Mouse (Mus musculus): ENCODE data around the gene A3galt2. TPM values are rescaled to one million over a fixed set of nuclear protein-coding genes. Genes with fewer than 3 reads are reported as not detected.

A3galt2 gene
- polyA plus RNA-seq, 1 experiment from 2014 or later = 0.14 TPM

DNA sequence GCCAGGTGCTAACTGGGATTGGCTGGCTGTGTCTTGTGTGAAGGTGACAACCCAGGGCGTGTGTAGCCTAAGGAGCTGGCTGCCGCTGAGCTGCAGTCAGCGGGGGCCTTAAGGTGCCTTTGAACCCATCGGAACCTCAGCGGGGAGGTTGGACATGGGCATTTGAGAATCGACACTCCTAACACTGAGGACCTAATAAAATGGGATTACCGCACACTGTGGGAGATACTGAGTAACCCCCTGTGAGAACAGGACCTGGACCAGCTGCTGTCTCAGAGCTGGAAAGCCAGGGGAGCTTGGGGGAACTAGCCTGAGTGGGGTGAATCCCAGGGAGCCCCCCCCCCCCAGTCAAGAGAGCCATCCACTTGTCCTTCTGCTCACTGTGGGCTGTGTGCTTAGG, 1.6 kb upstream of the A3galt2 start:
- no peak for DNase-seq (ENCODE audit: low spot score)
- no peaks in the 10 kb centered on the region for H3K9me3 ChIP-seq (ENCODE audit: control insufficient read depth, low read length)
- 92% methylated on average over 7 of the region's 7 CpGs for WGBS
- no peak overlapping the region for H3K4me2 ChIP-seq
- no peaks in the 10 kb centered on the region for H3K27me3 ChIP-seq (replicated peaks; ENCODE audit: control insufficient read depth, insufficient read depth, low read length)
- peaks cover 34% of the 10 kb centered on the region for H3K36me3 ChIP-seq (ENCODE audit: control insufficient read depth, insufficient read depth, low read length)
- no peak overlapping the region for H3K27ac ChIP-seq (ENCODE audit: low read depth, low read length)
- no peaks in the 10 kb centered on the region; the same call in 1 of the 2 replicates for H3K4me1 ChIP-seq (replicated peaks; ENCODE audit: control insufficient read depth, insufficient read depth, low read length)
- no peak for ATAC-seq (replicated peaks; ENCODE audit: low FRiP score)
- no peak overlapping the region for H3K9ac ChIP-seq (ENCODE audit: low read depth, low read length)
- H3K4me3 ChIP-seq (ENCODE audit: low read depth, low read length) = no peak overlapping the region

DNA sequence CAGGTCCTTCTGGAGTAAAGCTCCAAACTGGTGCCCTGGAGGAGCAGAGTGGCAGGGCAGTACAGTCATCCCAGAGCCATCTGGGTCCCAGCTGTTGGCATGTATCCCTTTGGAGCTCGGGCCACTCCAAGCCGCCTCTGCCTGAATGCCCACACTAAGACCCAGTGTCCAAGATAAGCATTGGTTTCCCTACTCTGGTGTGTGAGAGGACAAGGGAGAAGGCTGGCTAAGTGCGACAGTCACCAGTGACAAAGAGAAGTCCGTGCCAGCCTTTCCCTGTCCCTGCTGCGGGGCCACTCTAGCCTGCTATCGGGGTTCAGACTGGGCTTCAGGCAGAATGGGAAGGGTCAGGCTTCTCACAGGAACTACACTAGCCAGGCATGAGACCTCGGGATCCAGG, 736 bp downstream of the A3galt2 start:
- no peak for DNase-seq (ENCODE audit: low spot score)
- Histone ChIP-seq H3K9ac (ENCODE audit: low read depth, low read length) (no peak overlapping the region), H3K4me2 (no peak overlapping the region), H3K4me3 (ENCODE audit: low read depth, low read length) (no peak overlapping the region), H3K9me3 (ENCODE audit: control insufficient read depth, low read length) (no peaks in the 10 kb centered on the region), H3K36me3 (ENCODE audit: control insufficient read depth, insufficient read depth, low read length) (peaks cover 17% of the 10 kb centered on the region; the same call in 1 of the 2 replicates), H3K27me3 (replicated peaks; ENCODE audit: control insufficient read depth, insufficient read depth, low read length) (no peaks in the 10 kb centered on the region), H3K27ac (ENCODE audit: low read depth, low read length) (no peak overlapping the region), H3K4me1 (replicated peaks; ENCODE audit: control insufficient read depth, insufficient read depth, low read length) (peaks cover 15% of the 10 kb centered on the region)
- WGBS = 73% methylated on average over 7 of the region's 7 CpGs
- no peak for ATAC-seq (replicated peaks; ENCODE audit: low FRiP score)

DNA sequence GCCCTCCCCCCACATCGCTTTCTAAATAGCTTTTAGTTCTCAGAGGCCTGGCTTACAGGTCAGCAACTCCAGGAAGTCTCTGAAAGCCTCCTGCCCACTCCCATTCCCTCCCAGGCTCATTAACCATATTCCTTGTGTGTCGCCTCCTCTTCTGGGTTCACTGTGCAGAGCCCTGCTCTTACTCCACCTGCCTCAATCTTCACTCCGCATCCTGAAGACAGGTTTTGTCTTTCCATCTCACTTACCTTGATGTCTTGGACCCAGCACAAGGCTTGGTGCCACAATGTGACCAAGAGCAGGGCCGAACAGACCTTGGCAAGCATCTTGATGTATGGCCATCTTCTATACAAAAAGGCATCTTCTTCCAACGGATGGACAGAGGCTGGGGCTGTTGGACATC, 4.0 kb downstream of the A3galt2 start:
- Histone ChIP-seq H3K4me2 (no peak overlapping the region), H3K36me3 (ENCODE audit: control insufficient read depth, insufficient read depth, low read length) (no peaks in the 10 kb centered on the region), H3K27me3 (replicated peaks; ENCODE audit: control insufficient read depth, insufficient read depth, low read length) (no peaks in the 10 kb centered on the region), H3K4me1 (replicated peaks; ENCODE audit: control insufficient read depth, insufficient read depth, low read length) (peaks cover 15% of the 10 kb centered on the region), H3K27ac (ENCODE audit: low read depth, low read length) (no peak overlapping the region), H3K9ac (ENCODE audit: low read depth, low read length) (no peak overlapping the region), H3K4me3 (ENCODE audit: low read depth, low read length) (no peak overlapping the region), H3K9me3 (ENCODE audit: control insufficient read depth, low read length) (no peaks in the 10 kb centered on the region)
- ATAC-seq (replicated peaks; ENCODE audit: low FRiP score) = no peak
- WGBS = 80% methylated on average over 5 of the region's 5 CpGs
- DNase-seq (ENCODE audit: low spot score) = no peak

DNA sequence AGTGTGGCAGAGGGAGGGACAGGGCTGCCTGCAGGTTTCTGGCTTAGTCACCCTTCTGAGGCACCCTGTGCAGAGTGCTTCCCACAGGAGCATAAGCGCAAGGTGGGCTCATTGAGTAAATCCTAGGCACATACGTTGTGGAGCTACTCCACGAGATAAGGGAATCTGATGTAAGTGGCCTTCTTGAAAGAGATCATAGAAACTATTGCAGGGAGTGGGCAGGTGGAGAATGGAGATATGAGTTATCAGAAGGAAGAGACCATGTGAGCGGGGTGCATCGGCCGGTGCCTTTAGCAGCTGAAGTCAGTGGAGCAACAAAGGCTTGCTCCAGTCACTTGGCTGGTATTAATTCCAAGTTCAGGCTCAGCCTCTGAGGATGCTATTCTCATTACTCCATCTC, 4.9 kb downstream of the A3galt2 start:
- H3K4me3 ChIP-seq (ENCODE audit: low read depth, low read length) = no peak overlapping the region
- DNase-seq (ENCODE audit: low spot score) = no peak
- peak; percentile 90 for ATAC-seq (replicated peaks; ENCODE audit: low FRiP score)
- no peaks in the 10 kb centered on the region for H3K9me3 ChIP-seq (ENCODE audit: control insufficient read depth, low read length)
- H3K36me3 ChIP-seq (ENCODE audit: control insufficient read depth, insufficient read depth, low read length) = no peaks in the 10 kb centered on the region
- H3K9ac ChIP-seq (ENCODE audit: low read depth, low read length) = no peak overlapping the region
- no peaks in the 10 kb centered on the region for H3K27me3 ChIP-seq (replicated peaks; ENCODE audit: control insufficient read depth, insufficient read depth, low read length)
- H3K4me1 ChIP-seq (replicated peaks; ENCODE audit: control insufficient read depth, insufficient read depth, low read length) = peaks cover 15% of the 10 kb centered on the region
- H3K27ac ChIP-seq (ENCODE audit: low read depth, low read length) = no peak overlapping the region
- H3K4me2 ChIP-seq = peak overlapping the region; percentile 12; the same call in 1 of the 2 replicates
- WGBS = 53% methylated on average over 6 of the region's 6 CpGs

DNA sequence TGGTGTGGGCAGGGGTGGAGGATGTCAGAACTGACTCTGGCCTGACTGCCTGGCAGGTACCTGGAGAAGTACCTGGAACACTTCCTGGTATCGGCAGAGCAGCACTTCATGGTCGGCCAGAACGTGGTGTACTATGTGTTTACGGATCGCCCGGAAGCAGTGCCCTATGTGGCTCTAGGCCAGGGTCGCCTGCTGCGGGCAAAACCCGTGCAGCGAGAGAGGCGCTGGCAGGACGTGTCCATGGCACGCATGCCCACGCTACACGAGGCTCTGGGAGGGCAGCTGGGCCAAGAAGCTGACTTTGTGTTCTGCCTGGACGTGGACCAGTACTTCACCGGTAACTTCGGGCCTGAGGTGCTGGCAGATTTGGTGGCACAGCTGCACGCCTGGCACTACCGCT, 11.8 kb downstream of the A3galt2 start:
- H3K4me3 ChIP-seq (ENCODE audit: low read depth, low read length) = no peak overlapping the region
- ATAC-seq (replicated peaks; ENCODE audit: low FRiP score) (no peak), DNase-seq (ENCODE audit: low spot score) (no peak)
- H3K4me1 ChIP-seq (replicated peaks; ENCODE audit: control insufficient read depth, insufficient read depth, low read length) = no peaks in the 10 kb centered on the region
- H3K27ac ChIP-seq (ENCODE audit: low read depth, low read length) = no peak overlapping the region
- H3K9me3 ChIP-seq (ENCODE audit: control insufficient read depth, low read length) = no peaks in the 10 kb centered on the region
- 86% methylated on average over 20 of the region's 20 CpGs for WGBS
- no peak overlapping the region for H3K4me2 ChIP-seq
- peaks cover 2% of the 10 kb centered on the region; the same call in 1 of the 2 replicates for H3K27me3 ChIP-seq (replicated peaks; ENCODE audit: control insufficient read depth, insufficient read depth, low read length)
- H3K36me3 ChIP-seq (ENCODE audit: control insufficient read depth, insufficient read depth, low read length) = no peaks in the 10 kb centered on the region
- no peak overlapping the region for H3K9ac ChIP-seq (ENCODE audit: low read depth, low read length)

DNA sequence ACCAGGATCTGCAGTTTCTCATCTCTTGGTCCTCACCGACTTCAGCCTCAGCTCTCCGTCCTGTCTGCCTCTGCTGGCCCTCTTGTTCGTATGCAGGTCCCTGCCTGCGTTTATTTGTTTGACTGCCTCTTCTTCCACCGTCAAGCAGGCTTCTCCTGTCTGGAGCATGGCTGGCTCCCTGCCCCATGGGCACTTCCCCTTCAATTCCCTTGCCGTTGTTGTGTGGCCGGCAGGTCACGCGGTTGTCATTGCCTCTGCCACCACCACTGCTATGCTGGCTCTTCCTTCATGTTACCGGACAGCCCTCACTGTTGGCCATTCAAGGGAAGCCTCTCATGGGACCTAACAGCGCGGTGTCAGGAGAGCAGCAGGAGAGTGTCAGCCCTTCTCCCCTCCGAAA, 13.0 kb downstream of the A3galt2 start:
- DNase-seq (ENCODE audit: low spot score) = no peak
- no peaks in the 10 kb centered on the region for H3K9me3 ChIP-seq (ENCODE audit: control insufficient read depth, low read length)
- H3K4me3 ChIP-seq (ENCODE audit: low read depth, low read length) = no peak overlapping the region
- 75% methylated on average over 13 of the region's 13 CpGs for WGBS
- H3K36me3 ChIP-seq (ENCODE audit: control insufficient read depth, insufficient read depth, low read length) = peaks cover 4% of the 10 kb centered on the region
- no peak overlapping the region for H3K9ac ChIP-seq (ENCODE audit: low read depth, low read length)
- H3K4me1 ChIP-seq (replicated peaks; ENCODE audit: control insufficient read depth, insufficient read depth, low read length) = no peaks in the 10 kb centered on the region
- no peak for ATAC-seq (replicated peaks; ENCODE audit: low FRiP score)
- no peak overlapping the region for H3K4me2 ChIP-seq
- H3K27ac ChIP-seq (ENCODE audit: low read depth, low read length) = no peak overlapping the region
- H3K27me3 ChIP-seq (replicated peaks; ENCODE audit: control insufficient read depth, insufficient read depth, low read length) = peaks cover 2% of the 10 kb centered on the region; the same call in 1 of the 2 replicates

DNA sequence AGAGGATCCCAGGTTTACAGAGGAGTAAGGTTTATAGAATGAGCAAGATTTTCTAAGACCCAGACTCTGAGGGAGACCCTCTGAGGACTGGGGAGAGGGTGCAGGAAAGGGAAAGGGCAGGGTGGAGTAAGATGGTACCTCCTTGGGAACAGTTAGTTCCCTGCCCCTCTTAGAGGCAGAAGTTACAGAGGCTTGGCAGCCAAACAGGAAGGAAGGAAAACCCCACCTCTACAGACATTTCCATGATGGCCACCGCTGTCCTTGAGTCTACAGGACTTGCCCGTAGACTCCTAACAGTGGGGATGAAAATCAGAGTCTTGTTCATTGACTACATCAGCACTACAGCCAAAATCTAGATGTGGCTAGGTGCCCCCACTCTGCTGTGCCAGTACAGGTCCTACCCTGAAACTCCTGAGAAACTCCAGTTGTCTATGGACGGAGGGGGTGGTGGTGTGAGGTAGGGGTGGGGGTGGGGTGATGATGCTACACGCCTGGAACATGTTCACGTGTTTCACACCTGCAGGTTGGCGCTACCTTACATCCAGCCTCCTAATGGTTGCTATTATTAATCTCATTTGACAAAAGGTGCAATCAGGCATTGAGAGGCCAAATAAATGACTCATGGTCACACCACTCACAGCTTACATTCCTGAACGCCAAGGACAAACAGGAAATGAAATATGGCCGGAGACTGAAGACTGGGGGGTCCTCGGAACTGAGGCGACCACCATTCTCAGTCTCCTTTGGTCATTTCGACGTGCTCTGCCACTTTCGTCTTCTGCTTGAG, 14.6 kb downstream of the A3galt2 start:
- DNase-seq (ENCODE audit: low spot score) = no peak
- Histone ChIP-seq H3K27ac (ENCODE audit: low read depth, low read length) (no peak overlapping the region), H3K27me3 (replicated peaks; ENCODE audit: control insufficient read depth, insufficient read depth, low read length) (peaks cover 2% of the 10 kb centered on the region; the same call in 1 of the 2 replicates), H3K9me3 (ENCODE audit: control insufficient read depth, low read length) (no peaks in the 10 kb centered on the region), H3K9ac (ENCODE audit: low read depth, low read length) (no peak overlapping the region), H3K4me2 (no peak overlapping the region), H3K36me3 (ENCODE audit: control insufficient read depth, insufficient read depth, low read length) (peaks cover 17% of the 10 kb centered on the region), H3K4me3 (ENCODE audit: low read depth, low read length) (no peak overlapping the region), H3K4me1 (replicated peaks; ENCODE audit: control insufficient read depth, insufficient read depth, low read length) (no peaks in the 10 kb centered on the region)
- 77% methylated on average over 13 of the region's 13 CpGs for WGBS
- no peak for ATAC-seq (replicated peaks; ENCODE audit: low FRiP score)

DNA sequence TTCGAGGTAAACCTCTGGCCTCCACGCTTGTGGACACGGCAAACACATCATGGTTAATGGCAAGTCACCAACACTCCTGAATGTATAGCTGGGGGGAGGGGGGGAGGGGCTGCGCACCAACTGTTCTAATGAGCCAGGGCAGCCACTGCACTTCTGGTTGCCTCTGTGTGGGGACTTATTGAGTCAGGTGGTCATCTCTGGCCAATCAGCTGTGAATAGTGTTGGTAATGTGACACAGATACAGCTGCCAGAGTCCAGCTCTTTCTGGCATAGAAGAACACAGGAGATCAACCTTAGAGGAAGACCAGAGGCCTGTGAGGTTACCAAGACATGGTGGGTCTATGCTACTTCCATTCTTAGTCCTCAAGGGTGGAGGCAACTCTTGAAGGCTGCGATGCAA, 15.5 kb downstream of the A3galt2 start:
- H3K9ac ChIP-seq (ENCODE audit: low read depth, low read length) = no peak overlapping the region
- H3K27me3 ChIP-seq (replicated peaks; ENCODE audit: control insufficient read depth, insufficient read depth, low read length) = peaks cover 2% of the 10 kb centered on the region; the same call in 1 of the 2 replicates
- no peak for ATAC-seq (replicated peaks; ENCODE audit: low FRiP score)
- H3K4me3 ChIP-seq (ENCODE audit: low read depth, low read length) = no peak overlapping the region
- H3K27ac ChIP-seq (ENCODE audit: low read depth, low read length) = no peak overlapping the region
- no peaks in the 10 kb centered on the region for H3K4me1 ChIP-seq (replicated peaks; ENCODE audit: control insufficient read depth, insufficient read depth, low read length)
- DNase-seq (ENCODE audit: low spot score) = no peak
- H3K36me3 ChIP-seq (ENCODE audit: control insufficient read depth, insufficient read depth, low read length) = peaks cover 25% of the 10 kb centered on the region
- 83% methylated on average over 5 of the region's 5 CpGs for WGBS
- no peaks in the 10 kb centered on the region for H3K9me3 ChIP-seq (ENCODE audit: control insufficient read depth, low read length)
- H3K4me2 ChIP-seq = no peak overlapping the region

DNA sequence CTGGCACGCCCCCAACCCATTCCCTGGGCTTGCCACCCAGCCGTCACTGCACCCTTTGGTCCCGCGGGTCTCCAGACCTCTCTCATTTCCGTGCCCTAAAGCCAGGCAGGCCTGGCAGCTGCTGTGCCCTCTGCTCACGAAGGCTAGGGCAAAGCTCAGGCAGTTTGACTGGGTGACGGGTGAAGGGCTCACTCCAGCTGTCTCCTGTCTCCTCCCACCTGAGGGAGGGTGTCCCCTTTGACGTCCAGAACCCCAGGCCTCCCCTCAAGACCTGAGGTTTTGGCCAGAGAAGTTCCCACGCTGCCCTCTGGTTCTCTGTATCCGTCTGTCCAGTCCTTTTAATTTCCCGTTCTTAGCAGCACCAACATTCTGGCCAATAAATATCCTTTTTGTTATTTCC, 18.7 kb downstream of the A3galt2 start:
- ATAC-seq (replicated peaks; ENCODE audit: low FRiP score) (no peak), DNase-seq (ENCODE audit: low spot score) (no peak)
- Histone ChIP-seq H3K4me1 (replicated peaks; ENCODE audit: control insufficient read depth, insufficient read depth, low read length) (no peaks in the 10 kb centered on the region), H3K27ac (ENCODE audit: low read depth, low read length) (no peak overlapping the region), H3K9me3 (ENCODE audit: control insufficient read depth, low read length) (no peaks in the 10 kb centered on the region), H3K9ac (ENCODE audit: low read depth, low read length) (no peak overlapping the region), H3K27me3 (replicated peaks; ENCODE audit: control insufficient read depth, insufficient read depth, low read length) (no peaks in the 10 kb centered on the region), H3K36me3 (ENCODE audit: control insufficient read depth, insufficient read depth, low read length) (peaks cover 40% of the 10 kb centered on the region), H3K4me2 (no peak overlapping the region), H3K4me3 (ENCODE audit: low read depth, low read length) (no peak overlapping the region)
- 88% methylated on average over 11 of the region's 11 CpGs for WGBS

Measured in liver, embryonic 11.5 days (tissue).